In genomic region chr11:105922769-105923663, GRCm38 (mm10) we compare ENCODE assay signal across 30 mouse cellular contexts. TPM values are rescaled to one million over a fixed set of nuclear protein-coding genes. Genes with fewer than 3 reads are reported as not detected.
A peak's percentile ranks its signal among the peaks of the same experiment; 100 is the strongest.
DNase-seq lines count a peak whose midpoint lies in the region; ATAC-seq lines count a peak whose summit lies in the region.
"Had no signal": no experiment of that assay in that cellular context is flagged by ENCODE, and none has a peak within 500 bp of the region (broad histone marks: within the 10 kb centered on the region; RNA-seq: fewer than 3 reads in every experiment).

No protein-coding gene starts in this region.

- no peak overlapping the region for H3K27ac ChIP-seq in forebrain, embryonic 11.5 days (ENCODE audit: low read depth, low read length)
- no peak overlapping the region for H3K27ac ChIP-seq in forebrain, embryonic 14.5 days (ENCODE audit: low read depth, low read length)
- no peak overlapping the region for H3K27ac ChIP-seq in liver, embryonic 16.5 days (ENCODE audit: low read length)
- no peak overlapping the region for H3K27ac ChIP-seq in liver, embryonic 12.5 days
- H3K27ac ChIP-seq: embryonic facial prominence, embryonic 13.5 days; forebrain, embryonic 10.5 days; hindbrain, embryonic 14.5 days; limb, embryonic 10.5 days; limb, embryonic 15.5 days; liver, embryonic 15.5 days; midbrain, embryonic 13.5 days; neural tube, embryonic 15.5 days had no signal

- ATAC-seq in forebrain, embryonic 11.5 days (replicated peaks; ENCODE audit: low FRiP score): no peak
- no peak for ATAC-seq in forebrain, embryonic 14.5 days
- peak; percentile 35; the same call in 1 of the 2 replicates for ATAC-seq in liver, embryonic 16.5 days (ENCODE audit: low read depth)
- ATAC-seq in liver, embryonic 12.5 days: no peak
- ATAC-seq in megakaryocyte progenitor cell, adult 5-6 weeks (replicated peaks; ENCODE audit: poor library complexity): 0 out of 2 replicates have a peak, but pooled peaks have one; percentile 10
- ATAC-seq: forebrain, postnatal 0 days; midbrain, embryonic 13.5 days had no signal

- no peaks in the 10 kb centered on the region for H3K27me3 ChIP-seq in forebrain, embryonic 11.5 days (ENCODE audit: control insufficient read depth, insufficient read depth, low read length)
- no peaks in the 10 kb centered on the region for H3K27me3 ChIP-seq in forebrain, embryonic 14.5 days (replicated peaks; ENCODE audit: control insufficient read depth, insufficient read depth, low read length)
- H3K27me3 ChIP-seq in liver, embryonic 16.5 days (ENCODE audit: control insufficient read depth, insufficient read depth, low read depth, low read length): no peaks in the 10 kb centered on the region
- peaks cover 4% of the 10 kb centered on the region; the same call in 1 of the 2 replicates for H3K27me3 ChIP-seq in liver, embryonic 12.5 days (replicated peaks)
- H3K27me3 ChIP-seq: CH12.LX; embryonic facial prominence, embryonic 13.5 days; limb, embryonic 15.5 days; midbrain, embryonic 13.5 days; neural tube, embryonic 15.5 days had no signal

- no peaks in the 10 kb centered on the region for H3K36me3 ChIP-seq in forebrain, embryonic 11.5 days (ENCODE audit: control insufficient read depth, insufficient read depth, low read length)
- H3K36me3 ChIP-seq in forebrain, embryonic 14.5 days (ENCODE audit: control insufficient read depth, insufficient read depth, low read length): peaks cover 44% of the 10 kb centered on the region
- H3K36me3 ChIP-seq in liver, embryonic 16.5 days (ENCODE audit: control insufficient read depth, insufficient read depth): no peaks in the 10 kb centered on the region
- peaks cover 16% of the 10 kb centered on the region; the same call in 1 of the 2 replicates for H3K36me3 ChIP-seq in liver, embryonic 12.5 days
- H3K36me3 ChIP-seq: liver, embryonic 15.5 days had no signal

- 90% methylated on average over 20 of the region's 20 CpGs for WGBS in forebrain, embryonic 11.5 days
- 87% methylated on average over 20 of the region's 20 CpGs for WGBS in forebrain, embryonic 14.5 days
- WGBS in liver, embryonic 16.5 days (ENCODE audit: insufficient replicate concordance): 69% methylated on average over 20 of the region's 20 CpGs
- 76% methylated on average over 20 of the region's 20 CpGs for WGBS in liver, embryonic 12.5 days (ENCODE audit: insufficient replicate concordance)

- H3K9ac ChIP-seq in forebrain, embryonic 11.5 days (ENCODE audit: low read length): no peak overlapping the region
- no peak overlapping the region for H3K9ac ChIP-seq in forebrain, embryonic 14.5 days (ENCODE audit: low read length)
- no peak overlapping the region for H3K9ac ChIP-seq in liver, embryonic 16.5 days (ENCODE audit: low read depth, low read length)
- no peak overlapping the region for H3K9ac ChIP-seq in liver, embryonic 12.5 days
- H3K9ac ChIP-seq: forebrain, postnatal 0 days; hindbrain, embryonic 14.5 days; limb, embryonic 15.5 days; liver, embryonic 15.5 days; midbrain, embryonic 13.5 days; neural tube, embryonic 15.5 days had no signal

- H3K4me3 ChIP-seq in forebrain, embryonic 11.5 days (ENCODE audit: low read depth, low read length): no peak overlapping the region
- H3K4me3 ChIP-seq in forebrain, embryonic 14.5 days (ENCODE audit: low read depth, low read length): no peak overlapping the region
- H3K4me3 ChIP-seq in liver, embryonic 16.5 days (ENCODE audit: low read depth, low read length): no peak overlapping the region
- no peak overlapping the region for H3K4me3 ChIP-seq in liver, embryonic 12.5 days
- H3K4me3 ChIP-seq: embryonic facial prominence, embryonic 13.5 days; forebrain, embryonic 10.5 days; limb, embryonic 10.5 days; limb, embryonic 15.5 days; liver, embryonic 15.5 days; megakaryocyte, embryonic 14.5 days; midbrain, embryonic 13.5 days; neural tube, embryonic 15.5 days had no signal

- H3K4me1 ChIP-seq in forebrain, embryonic 11.5 days (replicated peaks; ENCODE audit: control insufficient read depth, insufficient read depth, low read length): no peaks in the 10 kb centered on the region
- no peaks in the 10 kb centered on the region for H3K4me1 ChIP-seq in forebrain, embryonic 14.5 days (ENCODE audit: control insufficient read depth, insufficient read depth, low read length)
- peaks cover 18% of the 10 kb centered on the region for H3K4me1 ChIP-seq in liver, embryonic 16.5 days (ENCODE audit: control insufficient read depth, low read depth, low read length)
- peaks cover 38% of the 10 kb centered on the region for H3K4me1 ChIP-seq in liver, embryonic 12.5 days
- H3K4me1 ChIP-seq: midbrain, embryonic 13.5 days had no signal

- H3K4me2 ChIP-seq in forebrain, embryonic 11.5 days (ENCODE audit: low read depth, low read length, severe bottlenecking): no peak overlapping the region
- H3K4me2 ChIP-seq in forebrain, embryonic 14.5 days (ENCODE audit: low read length): no peak overlapping the region
- no peak overlapping the region for H3K4me2 ChIP-seq in liver, embryonic 16.5 days (ENCODE audit: low read depth, low read length)
- H3K4me2 ChIP-seq in liver, embryonic 12.5 days: no peak overlapping the region
- H3K4me2 ChIP-seq: embryonic facial prominence, embryonic 13.5 days; heart, embryonic 11.5 days; hindbrain, embryonic 14.5 days; limb, embryonic 15.5 days; liver, embryonic 15.5 days; midbrain, embryonic 13.5 days; neural tube, embryonic 15.5 days had no signal

- peak; percentile 47 for DNase-seq in forebrain, embryonic 11.5 days (ENCODE audit: low spot score)
- no peak for DNase-seq in forebrain, embryonic 14.5 days (ENCODE audit: low spot score)
- DNase-seq in layer of hippocampus, adult 9-11 months: peak; percentile 46
- no peak for DNase-seq in layer of hippocampus, adult 11-12 months (ENCODE audit: low spot score)
- no peak for DNase-seq in cerebellum, adult 9-10 months
- DNase-seq: adrenal gland, adult 8-10 months; cerebellum, adult 8-10 months; forebrain, postnatal 0 days; gastrocnemius, postnatal 14 days; kidney, adult 11 months; kidney, postnatal 14 days; lung, postnatal 36 days; retina, postnatal 1 day; thymus, adult 2 months; thymus, postnatal 36 days had no signal

- no peaks in the 10 kb centered on the region for H3K9me3 ChIP-seq in forebrain, embryonic 11.5 days (ENCODE audit: control insufficient read depth, low read length)
- H3K9me3 ChIP-seq in forebrain, embryonic 14.5 days (replicated peaks; ENCODE audit: control insufficient read depth, low read length): no peaks in the 10 kb centered on the region
- H3K9me3 ChIP-seq in liver, embryonic 16.5 days (replicated peaks; ENCODE audit: control insufficient read depth, low read length): no peaks in the 10 kb centered on the region
- H3K9me3 ChIP-seq in liver, embryonic 12.5 days (replicated peaks): no peaks in the 10 kb centered on the region
- H3K9me3 ChIP-seq: embryonic facial prominence, embryonic 13.5 days; forebrain, embryonic 10.5 days; limb, embryonic 10.5 days; limb, embryonic 15.5 days; liver, embryonic 15.5 days; megakaryocyte, embryonic 14.5 days; midbrain, embryonic 13.5 days; neural tube, embryonic 15.5 days had no signal

RNA-seq across cellular contexts. Expression of gene Cyb561, which starts 30.1 kb away (rescaled TPM):
- 11.5 and 13.7 TPM in 2 replicates for polyA plus RNA-seq in forebrain, embryonic 11.5 days (2014; fragmentation: Nextera tagmentation; extraction: Ambion mirVana)
- 26.0 and 32.5 TPM in 2 replicates for polyA plus RNA-seq in forebrain, embryonic 14.5 days (2014; fragmentation: Nextera tagmentation; extraction: Ambion mirVana)
- polyA plus RNA-seq in liver, embryonic 16.5 days (2015; fragmentation: Nextera tagmentation; extraction: Ambion mirVana): 0.79 and 1.1 TPM in 2 replicates
- polyA plus RNA-seq in liver, embryonic 12.5 days (2016; fragmentation: Nextera tagmentation; extraction: Ambion mirVana): 1.9 TPM in 2 replicates
- 0.52 and 0.90 TPM in 2 replicates for total RNA-seq in megakaryocyte progenitor cell, adult 5-6 weeks (2015)
- 0.68 and 0.96 TPM in 2 replicates for total RNA-seq in megakaryocyte progenitor cell, adult 5-6 weeks (2017)

RNA-seq across cellular contexts. Expression of gene Ace, which starts 44.7 kb away (rescaled TPM):
- 0.67 and 0.90 TPM in 2 replicates for polyA plus RNA-seq in forebrain, embryonic 11.5 days (2014; fragmentation: Nextera tagmentation; extraction: Ambion mirVana)
- 1.9 and 3.1 TPM in 2 replicates for polyA plus RNA-seq in forebrain, embryonic 14.5 days (2014; fragmentation: Nextera tagmentation; extraction: Ambion mirVana)
- polyA plus RNA-seq in liver, embryonic 16.5 days (2015; fragmentation: Nextera tagmentation; extraction: Ambion mirVana): 0.06 and 0.24 TPM in 2 replicates
- 0.07 TPM in 2 replicates for polyA plus RNA-seq in liver, embryonic 12.5 days (2016; fragmentation: Nextera tagmentation; extraction: Ambion mirVana)
- 0.15 and 0.59 TPM in 2 replicates for total RNA-seq in megakaryocyte progenitor cell, adult 5-6 weeks (2015)
- total RNA-seq in megakaryocyte progenitor cell, adult 5-6 weeks (2017): 0.04 and 0.10 TPM in 2 replicates
- total RNA-seq: granulocyte monocyte progenitor cell, adult 5-6 weeks had no signal

Comparison
In these comparisons a context has a peak if more than half of its experiments do, and no peak if none do; other contexts are left out.
1. ATAC-seq: peak in liver, embryonic 16.5 days (single experiment) and megakaryocyte progenitor cell, adult 5-6 weeks (single experiment); none in forebrain, embryonic 11.5 days (single experiment), forebrain, embryonic 14.5 days (single experiment) and liver, embryonic 12.5 days (single experiment).
2. DNase-seq: peak in forebrain, embryonic 11.5 days (single experiment) and layer of hippocampus, adult 9-11 months (single experiment); none in forebrain, embryonic 14.5 days (single experiment), layer of hippocampus, adult 11-12 months (single experiment) and cerebellum, adult 9-10 months (single experiment).